Mouse (Mus musculus) thymus, adult 2 months (tissue): ENCODE measurements around the gene Ppp1r12c. TPM values are rescaled to one million over a fixed set of nuclear protein-coding genes. Genes with fewer than 3 reads are reported as not detected.
A peak's percentile ranks its signal among the peaks of the same experiment; 100 is the strongest.

ENCODE experiments used
- DNase-seq: peaks from one replicate; pipeline ENCODE4 v3.0.0; 2021
- H3K27ac ChIP-seq: fragments of 200-500 bp; 2 replicates; pipeline ENCODE4 v1.5.1; 2012; ENCODE audit warnings: low read length, control low read depth; ENCODE audit not compliant: control insufficient read depth, insufficient read depth
- H3K27me3 ChIP-seq: fragments of 200-500 bp; 2 replicates; pipeline ENCODE4 v1.6.1; 2012; ENCODE audit warnings: mild to moderate bottlenecking, low read length, moderate library complexity, mixed read lengths; ENCODE audit not compliant: control insufficient read depth, insufficient read depth
- H3K36me3 ChIP-seq: fragments of 200-500 bp; 2 replicates; pipeline ENCODE4 v1.6.1; 2012; ENCODE audit warnings: mild to moderate bottlenecking, low read length, moderate library complexity; ENCODE audit not compliant: control insufficient read depth, insufficient read depth
- H3K4me1 ChIP-seq: fragments of 200-500 bp; replicated peaks from 2 replicates; pipeline ENCODE4 v1.6.1; 2012; ENCODE audit warnings: low read length; ENCODE audit not compliant: control insufficient read depth, insufficient read depth
- H3K4me3 ChIP-seq: fragments of 200-500 bp; 2 replicates; pipeline ENCODE4 v1.5.1; 2012; ENCODE audit warnings: mild to moderate bottlenecking, low read length, control low read depth, moderate library complexity; ENCODE audit not compliant: control insufficient read depth, insufficient read depth
- CTCF ChIP-seq: fragments of 200-500 bp; IDR thresholded peaks from 2 replicates; pipeline ENCODE4 v1.5.1; 2012; ENCODE audit warnings: mild to moderate bottlenecking, control low read depth, low read length, moderate library complexity, borderline replicate concordance; ENCODE audit not compliant: control insufficient read depth, poor library complexity, insufficient read depth; ENCODE audit errors: extremely low read depth
- POLR2A ChIP-seq: fragments of 200-500 bp; IDR thresholded peaks from 2 replicates; pipeline ENCODE4 v1.6.1; 2012; ENCODE audit warnings: mild to moderate bottlenecking, low read length, control low read depth, moderate library complexity; ENCODE audit not compliant: control insufficient read depth, poor library complexity, insufficient read depth; ENCODE audit errors: extremely low read depth
- WGBS: fragments of 180-500 bp; shearing (Covaris S2); methylation state at CpG from one replicate; pipeline ENCODE4 v1.1.7; 2018; 5-methylcytosine and 5-hydroxymethylcytosine counted together
- polyA plus RNA-seq: library from polyadenylated mRNA; depleted of rRNA; stranded (reverse); fragments of >200 nt; gene quantifications from 2 replicates; pipeline ENCODE4 v1.2.3, GENCODE M21; 2012

Ppp1r12c gene
- polyA plus RNA-seq, 1 experiment, result 136 TPM

DNA sequence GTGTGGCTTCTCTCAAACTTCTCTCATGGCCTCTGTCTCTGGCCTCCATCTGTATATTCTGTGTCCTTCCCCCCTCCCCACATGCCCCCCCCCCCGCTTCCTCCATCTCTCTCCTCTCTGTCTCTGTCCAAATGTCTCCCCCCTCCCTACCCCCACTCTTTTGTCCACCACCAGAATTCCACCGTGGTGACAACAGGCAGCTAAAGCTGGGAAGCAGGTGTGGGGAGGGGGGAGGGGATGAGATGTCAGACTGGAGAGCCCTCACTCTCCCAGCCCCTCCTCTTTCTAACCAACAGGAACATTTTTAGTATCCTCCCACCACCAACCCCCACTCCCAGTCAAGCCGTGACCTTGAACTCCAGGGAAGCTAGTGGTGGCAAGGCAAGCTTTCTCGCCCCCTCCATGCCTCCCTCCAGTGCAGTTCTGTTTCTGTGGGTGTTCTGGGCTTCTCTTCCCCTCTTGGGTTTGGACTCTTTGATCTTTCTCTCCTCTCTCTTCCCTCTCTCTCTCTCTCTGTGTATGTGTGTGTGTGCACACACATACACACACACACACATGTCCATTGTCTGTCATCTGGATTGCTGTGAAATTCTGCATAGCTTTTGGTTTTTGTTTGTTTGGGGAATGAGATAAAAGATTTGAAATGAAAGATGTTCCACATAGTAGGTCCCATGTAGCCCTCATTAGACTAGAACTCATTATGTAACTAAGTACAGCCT is 15.0 kb upstream of the Ppp1r12c start, which contains the start of gene Tnnt1:
TSS of gene Tnnt1 (minus strand) at position 51 of the 719 bp plus-strand sequence.
- Histone ChIP-seq H3K27me3 (no peaks in the 10 kb centered on the region), H3K4me1 (peaks cover 16% of the 10 kb centered on the region), H3K27ac (no peak within 1 kb of the TSS), H3K36me3 (no peaks in the 10 kb centered on the region), H3K4me3 (no peak within 1 kb of the TSS)
- TF ChIP-seq POLR2A (no peak), CTCF (no peak)
- DNase-seq, result no peak
- 52% methylated on average over 4 of the region's 4 CpGs for WGBS

DNA sequence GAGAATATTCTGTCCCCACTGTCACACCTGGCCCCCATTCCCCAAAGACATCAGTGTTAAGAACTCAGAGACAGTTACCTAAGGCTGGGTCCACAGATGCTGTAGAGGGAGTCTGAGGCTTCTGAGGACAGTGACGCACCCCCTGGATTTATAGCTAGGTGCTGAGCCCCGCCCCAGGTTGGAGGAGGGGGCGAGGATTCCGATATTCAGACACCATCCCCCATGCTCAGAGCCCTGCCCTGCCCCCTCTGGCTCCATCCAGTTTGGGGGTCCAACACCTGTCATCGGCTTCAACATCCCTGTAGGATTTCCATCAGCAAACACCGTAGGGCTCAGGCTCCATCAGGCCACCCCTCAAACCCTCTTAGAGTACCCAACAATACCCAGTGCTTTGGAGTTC is 14.4 kb upstream of the Ppp1r12c start:
- H3K27me3 ChIP-seq, result no peaks in the 10 kb centered on the region
- H3K4me3 ChIP-seq, result no peak overlapping the region
- H3K4me1 ChIP-seq, result peaks cover 12% of the 10 kb centered on the region
- no peak overlapping the region for H3K27ac ChIP-seq
- no peaks in the 10 kb centered on the region for H3K36me3 ChIP-seq
- DNase-seq, result no peak
- TF ChIP-seq POLR2A (no peak), CTCF (no peak)
- 92% methylated on average over 6 of the region's 6 CpGs for WGBS

GRCm38 (mm10) chr7:4513829-4514712 is 12.6 kb upstream of the Ppp1r12c start:
- TF ChIP-seq CTCF (no peak), POLR2A (no peak)
- no peak overlapping the region for H3K4me3 ChIP-seq
- DNase-seq, result no peak
- no peak overlapping the region for H3K27ac ChIP-seq
- H3K27me3 ChIP-seq, result no peaks in the 10 kb centered on the region
- no peaks in the 10 kb centered on the region for H3K36me3 ChIP-seq
- WGBS, result 92% methylated on average over 6 of the region's 6 CpGs
- H3K4me1 ChIP-seq, result peaks cover 14% of the 10 kb centered on the region

GRCm38 (mm10) chr7:4513236-4513635 is 11.8 kb upstream of the Ppp1r12c start:
- Histone ChIP-seq H3K4me1 (peaks cover 17% of the 10 kb centered on the region), H3K36me3 (no peaks in the 10 kb centered on the region), H3K4me3 (no peak overlapping the region), H3K27me3 (no peaks in the 10 kb centered on the region), H3K27ac (no peak overlapping the region)
- WGBS, result 41% methylated on average over 13 of the region's 13 CpGs
- peak; percentile 47 for DNase-seq
- TF ChIP-seq POLR2A (no peak), CTCF (peak; percentile 83)

DNA sequence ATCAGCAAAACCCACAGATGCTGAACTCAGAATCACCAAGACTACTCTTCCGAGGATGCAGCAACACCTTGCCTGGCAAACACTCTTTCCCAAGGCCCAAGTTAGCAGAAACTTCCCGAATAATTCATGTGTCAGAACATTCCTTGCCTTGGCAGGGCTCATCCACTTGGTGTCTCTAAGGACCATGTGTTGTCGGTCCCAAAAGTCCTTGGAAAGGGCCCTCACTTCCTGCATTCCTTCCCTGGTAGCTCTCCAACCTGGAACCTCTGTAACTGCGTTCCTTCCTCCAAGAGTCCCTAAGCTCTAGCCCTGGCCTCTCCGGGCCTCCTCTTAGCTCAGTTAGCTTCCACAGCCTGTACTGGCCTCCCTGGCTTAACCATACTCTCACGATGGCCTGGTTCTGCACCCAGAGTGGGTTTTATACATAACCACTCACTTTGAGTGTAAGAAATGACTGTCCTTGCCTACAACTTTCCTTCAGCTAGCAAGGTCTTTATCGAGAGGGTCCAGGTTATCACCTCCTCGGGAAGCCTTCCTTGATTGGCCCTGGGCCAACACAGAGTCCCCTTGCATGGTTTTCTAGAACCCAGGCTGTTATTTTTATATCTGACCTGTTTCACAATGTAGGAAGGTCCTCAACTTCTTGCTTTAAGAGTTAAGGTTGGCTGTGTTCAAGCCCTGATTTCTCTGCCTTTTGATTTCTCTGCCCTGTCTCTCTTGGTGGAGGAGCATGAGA is 10.2 kb upstream of the Ppp1r12c start:
- 92% methylated on average over 8 of the region's 8 CpGs for WGBS
- no peak for TF ChIP-seq POLR2A
- TF ChIP-seq CTCF, result no peak
- Histone ChIP-seq H3K36me3 (no peaks in the 10 kb centered on the region), H3K27me3 (no peaks in the 10 kb centered on the region), H3K27ac (no peak overlapping the region), H3K4me1 (peaks cover 14% of the 10 kb centered on the region), H3K4me3 (no peak overlapping the region)
- DNase-seq, result no peak
